Mouse (Mus musculus) right cerebral cortex, postnatal 4 days (tissue): ENCODE measurements around the gene B3glct.

ENCODE experiments used
- DNase-seq: peaks from one replicate; pipeline ENCODE4 v3.0.0-alpha.2; 2022

B3glct gene

GRCm38 (mm10) chr5:149751861-149752260 is 73.8 kb downstream of the B3glct start:
- no peak for DNase-seq

GRCm38 (mm10) chr5:149753073-149753472 is 75.0 kb downstream of the B3glct start:
- DNase-seq = no peak

DNA sequence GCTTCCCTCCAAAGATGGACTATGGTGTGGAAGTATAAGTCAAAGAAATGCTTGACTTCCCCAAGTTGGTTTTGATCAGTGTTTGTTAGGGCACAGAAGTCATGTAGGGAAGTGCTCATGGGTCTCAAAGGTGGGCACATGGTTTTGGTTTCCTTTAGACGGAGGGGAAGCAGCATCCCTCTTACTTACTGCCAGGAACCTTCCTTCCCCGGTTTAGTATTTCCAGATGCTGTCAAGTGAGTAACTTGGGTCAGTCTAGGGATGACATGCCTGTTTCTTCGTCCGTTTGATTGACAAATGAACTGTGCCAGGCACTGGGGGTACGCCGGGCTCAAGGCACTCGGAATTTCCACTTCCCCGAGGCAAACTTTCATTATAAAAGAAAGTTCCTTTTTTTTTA is 89.1 kb downstream of the B3glct start:
- no peak for DNase-seq

GRCm38 (mm10) chr5:149767651-149768301 is 89.7 kb downstream of the B3glct start:
- no peak for DNase-seq

DNA sequence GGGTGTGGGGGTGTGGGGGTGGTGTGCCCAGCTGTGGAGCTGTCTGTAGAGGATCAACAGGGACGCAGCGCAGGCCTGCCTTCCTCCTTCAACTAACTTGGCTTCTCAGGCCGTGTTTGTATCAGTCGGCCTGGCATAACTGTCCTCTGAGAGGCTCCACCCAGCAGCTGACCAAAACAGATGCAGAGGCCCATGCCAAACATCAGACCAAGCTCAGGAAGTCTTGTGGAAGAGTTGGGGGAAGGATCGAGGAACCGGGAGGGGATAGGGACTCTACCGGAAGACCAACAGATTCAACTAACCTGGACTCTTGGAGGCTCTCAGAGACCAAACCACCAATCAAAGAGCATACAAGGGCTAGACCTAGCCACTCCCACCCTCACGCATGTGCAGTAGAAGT is 91.6 kb downstream of the B3glct start:
- no peak for DNase-seq

DNA sequence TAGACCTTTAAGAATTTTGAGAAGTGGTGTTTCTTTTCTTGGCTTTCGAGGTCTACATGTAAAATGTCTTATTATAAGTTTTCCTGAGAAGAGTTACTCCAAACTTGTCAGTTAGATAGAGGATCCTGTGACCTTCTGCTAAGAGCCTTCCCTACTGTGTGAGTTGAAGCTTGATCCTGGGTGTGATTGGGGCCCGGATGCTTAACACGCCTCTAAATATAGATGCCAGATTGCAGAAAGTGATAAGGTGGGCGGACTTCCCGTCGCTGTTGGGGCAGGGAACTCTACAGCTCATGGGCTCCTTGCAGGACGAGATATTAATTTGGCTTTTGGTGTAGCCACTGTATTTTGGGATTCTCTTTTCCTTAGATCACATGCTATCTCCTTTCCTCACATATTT is 98.0 kb downstream of the B3glct start:
- no peak for DNase-seq

DNA sequence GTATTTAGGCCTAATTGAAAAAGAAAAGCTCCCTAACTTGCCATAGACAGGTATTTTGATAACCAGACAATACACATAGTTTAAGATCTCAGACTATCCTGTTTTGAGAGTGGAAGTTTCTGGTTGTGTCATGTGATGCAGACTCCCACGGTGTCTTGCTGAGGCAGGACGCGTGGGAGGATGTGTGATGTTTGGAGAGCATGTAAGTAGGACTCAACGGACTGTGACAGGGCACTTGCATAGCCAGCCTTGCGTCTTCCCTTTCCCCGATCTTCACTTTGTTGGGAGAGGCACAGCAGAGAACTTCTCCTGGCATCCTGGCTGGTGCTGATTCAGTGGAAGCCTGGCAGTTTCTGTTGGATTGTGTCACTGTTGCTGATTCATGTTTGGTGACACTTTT is 101.7 kb downstream of the B3glct start:
- DNase-seq = no peak

DNA sequence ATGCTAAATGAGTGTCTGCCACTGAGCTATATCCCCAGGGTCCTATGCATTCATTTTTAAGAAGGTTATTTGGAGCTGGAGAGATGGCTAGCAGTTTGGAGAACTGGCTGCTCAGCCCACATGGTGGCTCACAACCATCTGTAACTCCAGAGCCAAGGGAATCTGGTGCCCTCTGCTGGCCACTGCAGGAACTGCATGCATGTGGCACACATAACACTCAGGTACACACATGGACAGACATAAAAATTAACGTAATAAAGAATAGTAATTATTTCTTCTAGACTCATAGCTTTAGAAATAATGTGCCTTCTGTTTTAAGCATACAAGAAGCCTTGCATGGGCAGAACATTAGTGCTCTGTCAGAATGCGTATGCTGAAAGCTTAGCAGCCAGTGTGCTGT is 102.4 kb downstream of the B3glct start:
- DNase-seq = no peak

DNA sequence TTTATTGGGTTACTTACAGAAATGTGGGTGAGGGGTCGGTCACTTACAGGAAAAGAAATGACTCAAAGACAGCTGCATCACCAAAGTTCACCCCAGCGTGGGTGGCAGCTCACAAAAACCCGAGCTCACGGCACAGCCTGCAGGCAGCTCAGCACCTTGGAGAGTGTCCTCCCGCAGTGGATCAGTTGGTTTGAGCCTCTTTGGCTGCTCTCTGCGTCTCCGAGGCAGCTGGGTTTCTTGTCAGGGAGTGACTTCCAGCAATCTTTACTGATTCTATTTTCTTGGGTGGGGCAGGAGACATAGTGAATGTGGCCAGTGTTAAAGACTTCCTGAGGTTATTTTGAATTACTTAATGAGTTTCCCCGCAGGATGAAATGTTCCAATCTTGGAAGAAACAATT is 112.1 kb downstream of the B3glct start:
- DNase-seq = no peak

- DNase-seq = no peak
These were observed 132.0 kb downstream of the B3glct start for GRCm38 (mm10) chr5:149810071-149810470.

DNA sequence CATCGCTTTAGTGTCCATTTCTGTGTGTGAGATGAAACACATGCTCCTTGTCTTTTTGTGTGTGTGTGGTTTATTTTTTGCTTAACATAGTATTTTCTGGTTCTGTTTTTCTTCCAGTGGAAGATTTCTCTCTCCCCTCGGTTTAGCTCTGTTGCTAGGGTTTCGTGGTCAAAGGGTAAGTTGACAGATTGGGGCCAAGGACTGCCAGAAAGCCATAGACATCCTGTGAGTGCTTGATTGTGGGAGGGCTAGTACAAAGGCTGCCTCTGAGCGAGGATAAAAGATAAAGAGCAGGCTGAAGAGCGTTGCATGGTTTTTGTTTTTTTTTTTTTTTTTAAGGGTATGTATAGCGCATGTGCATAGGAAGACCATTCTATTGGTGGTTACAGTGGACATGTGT is 133.8 kb downstream of the B3glct start:
- DNase-seq = no peak
